In genomic region chr19:7151927-7152653, GRCm38 (mm10) we compare ENCODE assay signal across 19 mouse cellular contexts. TPM values are rescaled to one million over a fixed set of nuclear protein-coding genes. Genes with fewer than 3 reads are reported as not detected.
A peak's percentile ranks its signal among the peaks of the same experiment; 100 is the strongest.
DNase-seq lines count a peak whose midpoint lies in the region; ATAC-seq and TF ChIP-seq lines count a peak whose summit lies in the region.
"Had no signal": no experiment of that assay in that cellular context is flagged by ENCODE, and none has a peak within 500 bp of the region (broad histone marks: within the 10 kb centered on the region; RNA-seq: fewer than 3 reads in every experiment).

No protein-coding gene starts in this region.

- peaks cover 57% of the 10 kb centered on the region for H3K27me3 ChIP-seq in hindbrain, embryonic 10.5 days (ENCODE audit: insufficient read depth, poor library complexity, severe bottlenecking)
- no peaks in the 10 kb centered on the region for H3K27me3 ChIP-seq in hindbrain, postnatal 0 days (ENCODE audit: insufficient read depth, low read length)
- no peaks in the 10 kb centered on the region for H3K27me3 ChIP-seq in forebrain, embryonic 15.5 days

- 84% methylated on average over 6 of the region's 6 CpGs for WGBS in hindbrain, embryonic 10.5 days
- WGBS in hindbrain, postnatal 0 days: 77% methylated on average over 6 of the region's 6 CpGs
- WGBS in forebrain, embryonic 15.5 days: 70% methylated on average over 6 of the region's 6 CpGs

- TF ChIP-seq CTCF in hindbrain, postnatal 0 days (IDR thresholded peaks at IDR 0.05; ENCODE audit: low read depth): no peak

- no peaks in the 10 kb centered on the region for H3K9me3 ChIP-seq in hindbrain, embryonic 10.5 days
- no peaks in the 10 kb centered on the region for H3K9me3 ChIP-seq in hindbrain, postnatal 0 days (ENCODE audit: low read length)
- H3K9me3 ChIP-seq in forebrain, embryonic 15.5 days: no peaks in the 10 kb centered on the region

- no peak overlapping the region for H3K4me2 ChIP-seq in hindbrain, postnatal 0 days (ENCODE audit: low read depth, low read length)
- no peak overlapping the region for H3K4me2 ChIP-seq in forebrain, embryonic 15.5 days (replicated peaks)
- H3K4me2 ChIP-seq: heart, embryonic 11.5 days had no signal

- peak overlapping the region; percentile 13; the same call in 1 of the 2 replicates for H3K27ac ChIP-seq in hindbrain, embryonic 10.5 days
- H3K27ac ChIP-seq in hindbrain, postnatal 0 days: no peak overlapping the region
- H3K27ac ChIP-seq in forebrain, embryonic 15.5 days (replicated peaks): peak overlapping the region; percentile 83
- H3K27ac ChIP-seq: macrophage had no signal

- no peak overlapping the region for H3K4me3 ChIP-seq in hindbrain, embryonic 10.5 days
- H3K4me3 ChIP-seq in hindbrain, postnatal 0 days (ENCODE audit: low read length): no peak overlapping the region
- H3K4me3 ChIP-seq in forebrain, embryonic 15.5 days: no peak overlapping the region

- H3K36me3 ChIP-seq in hindbrain, embryonic 10.5 days: no peaks in the 10 kb centered on the region
- no peaks in the 10 kb centered on the region for H3K36me3 ChIP-seq in hindbrain, postnatal 0 days (ENCODE audit: insufficient read depth, low read length)
- no peaks in the 10 kb centered on the region for H3K36me3 ChIP-seq in forebrain, embryonic 15.5 days

- no peak overlapping the region for H3K9ac ChIP-seq in hindbrain, postnatal 0 days (replicated peaks; ENCODE audit: low read length)
- no peak overlapping the region for H3K9ac ChIP-seq in forebrain, embryonic 15.5 days (replicated peaks)

- H3K4me1 ChIP-seq in hindbrain, embryonic 10.5 days (replicated peaks): peaks cover 95% of the 10 kb centered on the region
- peaks cover 34% of the 10 kb centered on the region for H3K4me1 ChIP-seq in hindbrain, postnatal 0 days (ENCODE audit: insufficient read depth, low read length)
- peaks cover 79% of the 10 kb centered on the region for H3K4me1 ChIP-seq in forebrain, embryonic 15.5 days

- no peak for ATAC-seq in hindbrain, postnatal 0 days
- ATAC-seq in forebrain, embryonic 15.5 days (replicated peaks): no peak
- ATAC-seq: hindbrain, embryonic 16.5 days; intestine, postnatal 0 days had no signal

- DNase-seq in hindbrain, embryonic 10.5 days (ENCODE audit: low spot score): no peak
- no peak for DNase-seq in hindbrain, postnatal 0 days (ENCODE audit: low spot score)
- peak; percentile 36 for DNase-seq in 3T3-L1 (ENCODE audit: low read depth, low spot score)
- DNase-seq in MN1 (ENCODE audit: low spot score): peak; percentile 59
- DNase-seq in cerebellum, adult 11-12 months: no peak
- no peak for DNase-seq in layer of hippocampus, adult 18-20 months (ENCODE audit: low spot score in 2 of 2)
- no peak for DNase-seq in urinary bladder, postnatal 25 days (ENCODE audit: low spot score)
- DNase-seq: adrenal gland, postnatal 25 days; cerebellum, adult 9-11 months; kidney, postnatal 25 days; layer of hippocampus, adult 9-11 months; left cerebral cortex, postnatal 4 days had no signal

RNA-seq across cellular contexts. Expression of gene Flrt1, which starts 46.6 kb away (rescaled TPM):
- polyA plus RNA-seq in hindbrain, embryonic 10.5 days (2016; fragmentation: Nextera tagmentation; extraction: Ambion mirVana): 3.1 and 4.0 TPM in 2 replicates
- total RNA-seq in hindbrain, postnatal 0 days (2014; rRNA removed): 8.4 and 10.1 TPM in 2 replicates
- 7.8 and 8.1 TPM in 2 replicates for polyA plus RNA-seq in hindbrain, postnatal 0 days (2015; fragmentation: Nextera tagmentation; extraction: Ambion mirVana)
- 14.9 and 18.9 TPM in 2 replicates for polyA plus RNA-seq in forebrain, embryonic 15.5 days (2015; fragmentation: Nextera tagmentation; extraction: Ambion mirVana)
- total RNA-seq in layer of hippocampus, adult 18-20 months (2021): 10 to 100 TPM; 21.6 to 22.0 TPM
- total RNA-seq: common myeloid progenitor, adult 5-6 weeks; hematopoietic stem cell, adult 5-6 weeks had no signal
- polyA plus RNA-seq: macrophage had no signal

RNA-seq across cellular contexts. Expression of gene Otub1, which starts 54.0 kb away (rescaled TPM):
- polyA plus RNA-seq in hindbrain, embryonic 10.5 days (2016; fragmentation: Nextera tagmentation; extraction: Ambion mirVana): 273 and 309 TPM in 2 replicates
- 216 and 233 TPM in 2 replicates for total RNA-seq in hindbrain, postnatal 0 days (2014; rRNA removed)
- 248 and 253 TPM in 2 replicates for polyA plus RNA-seq in hindbrain, postnatal 0 days (2015; fragmentation: Nextera tagmentation; extraction: Ambion mirVana)
- 232 and 233 TPM in 2 replicates for polyA plus RNA-seq in forebrain, embryonic 15.5 days (2015; fragmentation: Nextera tagmentation; extraction: Ambion mirVana)
- total RNA-seq in layer of hippocampus, adult 18-20 months (2021): 100 to 1,000 TPM; 306 to 307 TPM

Comparison
In these comparisons a context has a peak if more than half of its experiments do, and no peak if none do; other contexts are left out.
1. DNase-seq: peak in 3T3-L1 (single experiment) and MN1 (single experiment); none in hindbrain, embryonic 10.5 days (single experiment), hindbrain, postnatal 0 days (single experiment), cerebellum, adult 11-12 months (single experiment), layer of hippocampus, adult 18-20 months (0 of 2) and urinary bladder, postnatal 25 days (single experiment).